Mouse (Mus musculus) stomach, embryonic 14.5 days (tissue): ENCODE measurements around the gene Xlr3a. TPM values are rescaled to one million over a fixed set of nuclear protein-coding genes. Genes with fewer than 3 reads are reported as not detected.

Experiments used
- polyA plus RNA-seq: library from polyadenylated mRNA; unstranded; fragments of >200 nt; fragmentation: Nextera tagmentation; extraction: Ambion mirVana; gene quantifications from 2 replicates; pipeline ENCODE4 v1.2.1, GENCODE M21; 2014

Gene Xlr3a
- polyA plus RNA-seq, 1 experiment from 2014 or later, result 7.9 TPM

Other genes starting within 250 kb of the Xlr3a start
- 77.3 and 87.5 TPM in 2 replicates for gene Cetn2, start 178.7 kb downstream of the Xlr3a start, polyA plus RNA-seq
- 31.9 and 32.4 TPM in 2 replicates for gene Nsdhl, start 178.5 kb downstream of the Xlr3a start, polyA plus RNA-seq
- 10.3 and 13.4 TPM in 2 replicates for gene Zfp185, start 109.8 kb downstream of the Xlr3a start, polyA plus RNA-seq
- gene Pnma5, start 60.0 kb downstream of the Xlr3a start, polyA plus RNA-seq, result not detected in 2 replicates
- 0.27 TPM in 1 of 2 replicates, not detected in the other for gene Pnma3, start 32.3 kb downstream of the Xlr3a start, polyA plus RNA-seq
- 0.31 and 1.5 TPM in 2 replicates for gene Xlr4a, start 14.6 kb downstream of the Xlr3a start, polyA plus RNA-seq
- not detected in 2 replicates for gene Gm14685, start 20.0 kb upstream of the Xlr3a start, polyA plus RNA-seq
- not detected in 2 replicates for gene Xlr5b, start 51.7 kb upstream of the Xlr3a start, polyA plus RNA-seq
- not detected in 2 replicates for gene DXBay18, start 52.4 kb upstream of the Xlr3a start, polyA plus RNA-seq
- not detected in 2 replicates for gene Spin2d, start 79.9 kb upstream of the Xlr3a start, polyA plus RNA-seq
- 5.5 and 11.3 TPM in 2 replicates for gene Xlr3b, start 95.1 kb upstream of the Xlr3a start, polyA plus RNA-seq
- gene Xlr4b, start 117.2 kb upstream of the Xlr3a start, polyA plus RNA-seq, result 0.17 and 1.1 TPM in 2 replicates
- gene F8a, start 131.2 kb upstream of the Xlr3a start, polyA plus RNA-seq, result 12.2 and 12.9 TPM in 2 replicates
- gene Xlr4c, start 146.0 kb upstream of the Xlr3a start, polyA plus RNA-seq, result not detected in 2 replicates
- gene Xlr3c, start 168.3 kb upstream of the Xlr3a start, polyA plus RNA-seq, result not detected in 2 replicates
- gene Xlr5a, start 195.9 kb upstream of the Xlr3a start, polyA plus RNA-seq, result 0.16 TPM in 1 of 2 replicates, not detected in the other
- gene Xlr5c, start 195.9 kb upstream of the Xlr3a start, polyA plus RNA-seq, result not detected in 2 replicates
- not detected in 2 replicates for gene Gm45015, start 239.7 kb upstream of the Xlr3a start, polyA plus RNA-seq
- gene Zfp275, start 245.5 kb upstream of the Xlr3a start, polyA plus RNA-seq, result 17.4 and 21.2 TPM in 2 replicates